Mouse (Mus musculus): ENCODE data around the gene Sult1c2. TPM values are rescaled to one million over a fixed set of nuclear protein-coding genes. Genes with fewer than 3 reads are reported as not detected.

The Sult1c2 gene
- polyA plus RNA-seq, 1 experiment from 2014 or later, result 1.6 TPM

Other genes starting within 250 kb of the Sult1c2 start
- 32.0 and 32.4 TPM in 2 replicates for gene Sgo1, start 157.0 kb downstream of the Sult1c2 start, polyA plus RNA-seq (2015; fragmentation: Nextera tagmentation; extraction: Ambion mirVana)
- gene Sult1c1, start 144.3 kb upstream of the Sult1c2 start, polyA plus RNA-seq (2015; fragmentation: Nextera tagmentation; extraction: Ambion mirVana), result not detected in 2 replicates